Mouse (Mus musculus): ENCODE data around the gene Nlrp2. TPM values are rescaled to one million over a fixed set of nuclear protein-coding genes. Genes with fewer than 3 reads are reported as not detected.

The Nlrp2 gene
- not detected in 2 replicates for polyA plus RNA-seq (2016; fragmentation: Nextera tagmentation; extraction: Ambion mirVana)

GRCm38 (mm10) chr7:5350935-5351334, at the start of gene Nlrp2:
Gene Nlrp2 (minus strand): TSS chr7:5351035.
- Histone ChIP-seq H3K27ac (no peak within 1 kb of the TSS), H3K4me2 (no peak within 1 kb of the TSS), H3K9me3 (replicated peaks) (peaks cover 5% of the 10 kb centered on the region; the same call in 1 of the 2 replicates), H3K36me3 (no peaks in the 10 kb centered on the region), H3K27me3 (replicated peaks) (no peaks in the 10 kb centered on the region), H3K4me1 (no peaks in the 10 kb centered on the region), H3K4me3 (no peak within 1 kb of the TSS), H3K9ac (no peak within 1 kb of the TSS)
- 59% methylated on average over 4 of the region's 4 CpGs for WGBS (ENCODE audit: insufficient replicate concordance)
- no peak for ATAC-seq

- no peak overlapping the region for H3K4me2 ChIP-seq
- H3K9ac ChIP-seq = no peak overlapping the region
- WGBS (ENCODE audit: insufficient replicate concordance) = 65% methylated on average over 2 of the region's 2 CpGs
- no peak for ATAC-seq
- peaks cover 10% of the 10 kb centered on the region; the same call in 1 of the 2 replicates for H3K9me3 ChIP-seq (replicated peaks)
- H3K4me1 ChIP-seq = no peaks in the 10 kb centered on the region
- H3K27me3 ChIP-seq (replicated peaks) = no peaks in the 10 kb centered on the region
- H3K27ac ChIP-seq = no peak overlapping the region
- H3K4me3 ChIP-seq = no peak overlapping the region
- H3K36me3 ChIP-seq = no peaks in the 10 kb centered on the region
Observed at GRCm38 (mm10) chr7:5366724-5367123, 15.9 kb upstream of the Nlrp2 start.

- no peak for ATAC-seq
- H3K27me3 ChIP-seq (replicated peaks) = no peaks in the 10 kb centered on the region
- H3K9ac ChIP-seq = no peak overlapping the region
- H3K27ac ChIP-seq = no peak overlapping the region
- H3K4me1 ChIP-seq = no peaks in the 10 kb centered on the region
- no peak overlapping the region for H3K4me2 ChIP-seq
- H3K36me3 ChIP-seq = no peaks in the 10 kb centered on the region
- H3K4me3 ChIP-seq = no peak overlapping the region
- H3K9me3 ChIP-seq (replicated peaks) = peaks cover 25% of the 10 kb centered on the region; the same call in 1 of the 2 replicates
- WGBS (ENCODE audit: insufficient replicate concordance) = 80% methylated on average over 5 of the region's 5 CpGs
Observed at GRCm38 (mm10) chr7:5363599-5363998, 12.8 kb upstream of the Nlrp2 start.

GRCm38 (mm10) chr7:5350237-5350636, 598 bp downstream of the Nlrp2 start, which contains the start of gene Gm5065:
Gene Gm5065 (plus strand): TSS chr7:5350537.
- Histone ChIP-seq H3K4me1 (no peaks in the 10 kb centered on the region), H3K9ac (no peak within 1 kb of the TSS), H3K4me3 (no peak within 1 kb of the TSS), H3K27me3 (replicated peaks) (no peaks in the 10 kb centered on the region), H3K9me3 (replicated peaks) (peaks cover 5% of the 10 kb centered on the region; the same call in 1 of the 2 replicates), H3K27ac (no peak within 1 kb of the TSS), H3K4me2 (no peak within 1 kb of the TSS), H3K36me3 (no peaks in the 10 kb centered on the region)
- WGBS (ENCODE audit: insufficient replicate concordance) = 57% methylated on average over 1 of the region's 1 CpGs
- ATAC-seq = no peak

- H3K4me1 ChIP-seq = no peaks in the 10 kb centered on the region
- 59% methylated on average over 1 of the region's 1 CpGs for WGBS (ENCODE audit: insufficient replicate concordance)
- H3K36me3 ChIP-seq = no peaks in the 10 kb centered on the region
- no peak for ATAC-seq
- H3K4me3 ChIP-seq = no peak overlapping the region
- no peak overlapping the region for H3K9ac ChIP-seq
- no peaks in the 10 kb centered on the region for H3K27me3 ChIP-seq (replicated peaks)
- H3K27ac ChIP-seq = no peak overlapping the region
- H3K9me3 ChIP-seq (replicated peaks) = peaks cover 10% of the 10 kb centered on the region; the same call in 1 of the 2 replicates
- no peak overlapping the region for H3K4me2 ChIP-seq
Observed at GRCm38 (mm10) chr7:5327511-5327910, 23.3 kb downstream of the Nlrp2 start.

GRCm38 (mm10) chr7:5288281-5288680, 62.6 kb downstream of the Nlrp2 start:
- no peak for ATAC-seq
- H3K4me3 ChIP-seq = no peak overlapping the region
- H3K27ac ChIP-seq = no peak overlapping the region
- 59% methylated on average over 1 of the region's 1 CpGs for WGBS (ENCODE audit: insufficient replicate concordance)
- H3K27me3 ChIP-seq (replicated peaks) = no peaks in the 10 kb centered on the region
- H3K4me2 ChIP-seq = no peak overlapping the region
- no peak overlapping the region for H3K9ac ChIP-seq
- no peaks in the 10 kb centered on the region for H3K4me1 ChIP-seq
- H3K36me3 ChIP-seq = no peaks in the 10 kb centered on the region
- 0 out of 2 replicates have a peak, but pooled peaks cover 2% of the 10 kb centered on the region for H3K9me3 ChIP-seq (replicated peaks)

GRCm38 (mm10) chr7:5263051-5263450, 87.8 kb downstream of the Nlrp2 start:
- 66% methylated on average over 3 of the region's 3 CpGs for WGBS (ENCODE audit: insufficient replicate concordance)
- H3K9me3 ChIP-seq (replicated peaks) = 0 out of 2 replicates have a peak, but pooled peaks cover 9% of the 10 kb centered on the region
- no peaks in the 10 kb centered on the region for H3K27me3 ChIP-seq (replicated peaks)
- H3K4me3 ChIP-seq = no peak overlapping the region
- no peaks in the 10 kb centered on the region for H3K4me1 ChIP-seq
- no peak for ATAC-seq
- no peaks in the 10 kb centered on the region for H3K36me3 ChIP-seq
- H3K4me2 ChIP-seq = no peak overlapping the region
- H3K9ac ChIP-seq = no peak overlapping the region
- no peak overlapping the region for H3K27ac ChIP-seq

Other genes with a start within 250 kb of the Nlrp2 start
- not detected in 2 replicates for gene Rfpl4, start 234.1 kb downstream of the Nlrp2 start, polyA plus RNA-seq (2016; fragmentation: Nextera tagmentation; extraction: Ambion mirVana)
- gene Rasl2-9, start 225.1 kb downstream of the Nlrp2 start, polyA plus RNA-seq (2016; fragmentation: Nextera tagmentation; extraction: Ambion mirVana) = 0.38 TPM in 1 of 2 replicates, not detected in the other
- gene Vmn1r55, start 201.4 kb downstream of the Nlrp2 start, polyA plus RNA-seq (2016; fragmentation: Nextera tagmentation; extraction: Ambion mirVana) = 0.05 TPM in 1 of 2 replicates, not detected in the other
- not detected in 2 replicates for gene Vmn1r56, start 154.3 kb downstream of the Nlrp2 start, polyA plus RNA-seq (2016; fragmentation: Nextera tagmentation; extraction: Ambion mirVana)
- not detected in 2 replicates for gene Vmn1r57, start 132.5 kb downstream of the Nlrp2 start, polyA plus RNA-seq (2016; fragmentation: Nextera tagmentation; extraction: Ambion mirVana)
- not detected in 2 replicates for gene Gm5065, start 498 bp downstream of the Nlrp2 start, polyA plus RNA-seq (2016; fragmentation: Nextera tagmentation; extraction: Ambion mirVana)
- gene Vmn1r58, start 62.4 kb upstream of the Nlrp2 start, polyA plus RNA-seq (2016; fragmentation: Nextera tagmentation; extraction: Ambion mirVana) = not detected in 2 replicates
- gene Vmn1r59, start 105.7 kb upstream of the Nlrp2 start, polyA plus RNA-seq (2016; fragmentation: Nextera tagmentation; extraction: Ambion mirVana) = not detected in 2 replicates
- gene Vmn2r28, start 142.9 kb upstream of the Nlrp2 start, polyA plus RNA-seq (2016; fragmentation: Nextera tagmentation; extraction: Ambion mirVana) = not detected in 2 replicates
- gene Vmn1r60, start 196.3 kb upstream of the Nlrp2 start, polyA plus RNA-seq (2016; fragmentation: Nextera tagmentation; extraction: Ambion mirVana) = not detected in 2 replicates